Mouse (Mus musculus) ES-E14 (cell line): ENCODE measurements around the gene Cfhr1. TPM values are rescaled to one million over a fixed set of nuclear protein-coding genes. Genes with fewer than 3 reads are reported as not detected.
A peak's percentile ranks its signal among the peaks of the same experiment; 100 is the strongest.

Experiments
- DNase-seq: peaks from one replicate; pipeline ENCODE4 v3.0.0-alpha.2; 2013; ENCODE audit warnings: low read depth, low spot score
- H3K27ac ChIP-seq: 2 replicates; pipeline ENCODE4 v1.5.1; 2012; ENCODE audit warnings: low read depth, mild to moderate bottlenecking, low read length, moderate library complexity, mixed read lengths; ENCODE audit not compliant: poor library complexity, insufficient read depth, severe bottlenecking
- H3K36me3 ChIP-seq: 2 replicates; pipeline ENCODE4 v1.6.1; 2012; ENCODE audit warnings: mild to moderate bottlenecking, low read length, moderate library complexity, mixed read lengths; ENCODE audit not compliant: control insufficient read depth, poor library complexity, insufficient read depth, severe bottlenecking
- H3K4me1 ChIP-seq, 2 experiments: fragments of 150-350 bp in 1 of 2; sonication (generic) in 1 of 2; 2 replicates each; pipeline ENCODE4 v1.6.1; 2012; ENCODE audit warnings: low read length in 2 of 2, mild to moderate bottlenecking in 1 of 2, mixed read lengths in 1 of 2; ENCODE audit not compliant: control insufficient read depth in 2 of 2, insufficient read depth in 2 of 2, poor library complexity in 1 of 2
- H3K4me3 ChIP-seq, 2 experiments: fragments of 150-350 bp in 1 of 2; sonication (generic) in 1 of 2; 2 replicates each; pipeline ENCODE4 v1.5.1; 2012; ENCODE audit warnings: low read length in 2 of 2, low read depth in 1 of 2, mild to moderate bottlenecking in 1 of 2, mixed read lengths in 1 of 2; ENCODE audit not compliant: insufficient read depth in 1 of 2, poor library complexity in 1 of 2, severe bottlenecking in 1 of 2
- H3K9ac ChIP-seq: 2 replicates; pipeline ENCODE4 v1.6.1; 2012; ENCODE audit warnings: low read depth, mild to moderate bottlenecking, low read length, mixed read lengths; ENCODE audit not compliant: poor library complexity, insufficient read depth, severe bottlenecking
- H3K9me3 ChIP-seq: fragments of 150-350 bp; sonication (generic); 2 replicates; pipeline ENCODE4 v1.6.1; 2012; ENCODE audit warnings: low read depth, mild to moderate bottlenecking, low read length; ENCODE audit not compliant: control insufficient read depth, insufficient read depth
- CHD2 ChIP-seq: IDR thresholded peaks from 2 replicates; pipeline ENCODE4 v1.6.1; 2014; ENCODE audit warnings: mild to moderate bottlenecking, low read depth, low read length, inconsistent platforms
- HCFC1 ChIP-seq: IDR thresholded peaks from 2 replicates; pipeline ENCODE4 v1.6.1; 2012; ENCODE audit warnings: low read length, inconsistent platforms, borderline replicate concordance; ENCODE audit not compliant: insufficient read depth
- MAFK ChIP-seq: IDR thresholded peaks from 2 replicates; pipeline ENCODE4 v1.6.1; 2014; ENCODE audit warnings: mild to moderate bottlenecking, low read depth, low read length, inconsistent platforms; ENCODE audit not compliant: insufficient read depth
- ZC3H11A ChIP-seq: IDR thresholded peaks from 2 replicates; pipeline ENCODE4 v1.6.1; 2012; ENCODE audit warnings: low read depth, mild to moderate bottlenecking, inconsistent platforms, low read length, borderline replicate concordance
- ZNF384 ChIP-seq: IDR thresholded peaks from 2 replicates; pipeline ENCODE4 v1.6.1; 2012; ENCODE audit warnings: low read depth, low read length, inconsistent platforms
- in situ Hi-C, 2 experiments: fragments of 600-800 bp; cut with MboI; formaldehyde crosslinking; loops; one replicate each; pipeline ENCODE4 v1.15.1; 2025; ENCODE audit warnings: low sequenced_read_pairs in 2 of 2, inconsistent platforms in 1 of 2; ENCODE audit not compliant: unreplicated experiment in 2 of 2
- total RNA-seq: library from RNA; depleted of rRNA; stranded (reverse); fragments of 300-350 nt; gene quantifications from 2 replicates; pipeline ENCODE4 v1.2.3, GENCODE M21; 2012; rRNA removed

Gene Cfhr1
- total RNA-seq, 1 experiment = not detected

GRCm38 (mm10) chr1:139499751-139500150 lies 60.3 kb downstream of the Cfhr1 start:
- in situ Hi-C loops = no loop called here
- Histone ChIP-seq H3K9me3 (no peaks in the 10 kb centered on the region), H3K36me3 (no peaks in the 10 kb centered on the region), H3K4me3 (no peak overlapping the region), H3K9ac (no peak overlapping the region), H3K4me1 (peaks cover 13 to 21% of the 10 kb centered on the region in 2 experiments), H3K27ac (peak overlapping the region; percentile 69; the same call in 1 of the 2 replicates)
- DNase-seq = no peak
- TF ChIP-seq HCFC1 = no peak
- no peak for TF ChIP-seq ZC3H11A
- no peak for TF ChIP-seq MAFK
- no peak for TF ChIP-seq ZNF384
- TF ChIP-seq CHD2 = no peak

Other genes with a start within 250 kb of the Cfhr1 start
- 0.11 and 0.18 TPM in 2 replicates for gene Crb1, start 183.2 kb downstream of the Cfhr1 start, total RNA-seq
- 11.4 and 12.3 TPM in 2 replicates for gene Zbtb41, start 138.0 kb downstream of the Cfhr1 start, total RNA-seq
- 42.8 and 51.5 TPM in 2 replicates for gene Aspm, start 105.5 kb downstream of the Cfhr1 start, total RNA-seq
- 0.26 TPM in 1 of 2 replicates, not detected in the other for gene F13b, start 58.6 kb downstream of the Cfhr1 start, total RNA-seq
- gene Gm4788, start 221.0 kb upstream of the Cfhr1 start, total RNA-seq = not detected in 2 replicates